Mouse (Mus musculus): Measurements from ENCODE around the gene Krt82. TPM values are rescaled to one million over a fixed set of nuclear protein-coding genes. Genes with fewer than 3 reads are reported as not detected.
"Not testable (repeated sequence)": the region's sequence is repeated elsewhere in the genome, so short reads cannot be mapped to it uniquely, and the experiment has no call there.

Gene Krt82
- polyA plus RNA-seq, 1 experiment from 2014 or later: not detected

DNA sequence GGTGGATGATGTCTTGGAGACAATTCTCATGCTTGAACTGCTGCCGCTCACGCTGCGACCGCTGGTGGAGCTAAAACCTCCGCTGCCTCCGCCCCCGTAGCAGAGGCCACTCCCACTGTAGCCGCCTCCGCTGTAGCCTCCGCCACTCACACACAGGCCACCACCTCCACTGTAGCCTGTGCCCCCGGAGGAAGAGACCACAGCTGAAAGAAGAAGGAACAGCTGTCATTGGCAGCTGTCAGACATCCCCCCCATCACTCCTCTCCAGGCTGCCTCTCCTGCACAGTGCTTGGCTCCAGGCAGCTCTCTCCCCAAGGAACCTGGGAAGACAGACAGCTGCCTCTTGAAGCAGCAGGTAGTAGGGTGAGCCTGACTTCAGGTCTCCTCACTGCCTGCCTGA is 2.7 kb upstream of the Krt82 start:
- H3K4me3 ChIP-seq (replicated peaks): no peak overlapping the region
- H3K9ac ChIP-seq: no peak overlapping the region
- WGBS (ENCODE audit: insufficient replicate concordance): 3% methylated on average over 10 of the region's 11 CpGs
- no peaks in the 10 kb centered on the region for H3K36me3 ChIP-seq (replicated peaks)
- H3K27ac ChIP-seq (replicated peaks): no peak overlapping the region
- no peaks in the 10 kb centered on the region for H3K4me1 ChIP-seq (replicated peaks)
- no peaks in the 10 kb centered on the region for H3K9me3 ChIP-seq (replicated peaks)
- no peak overlapping the region for H3K4me2 ChIP-seq
- H3K27me3 ChIP-seq: peaks cover 8% of the 10 kb centered on the region
- no peak for ATAC-seq (ENCODE audit: insufficient read depth)

DNA sequence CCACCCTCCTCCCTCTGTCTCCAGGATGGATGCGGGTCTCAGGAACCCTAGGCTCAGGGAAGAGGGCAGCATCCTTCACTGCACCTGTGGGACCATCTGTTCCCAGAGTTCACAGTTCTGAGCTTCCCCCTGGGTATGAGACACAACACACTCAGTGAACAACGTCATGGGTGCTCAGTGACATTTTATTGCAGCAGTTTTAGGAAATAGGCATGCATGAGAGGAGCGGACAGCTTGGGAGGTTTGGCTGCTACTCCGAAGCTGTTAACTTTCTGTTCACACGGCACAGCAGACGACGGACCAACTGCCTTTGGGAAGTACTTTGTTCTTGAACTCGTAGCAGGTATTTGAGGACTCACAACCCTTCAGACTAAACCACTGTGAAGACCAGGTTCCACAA is 1.7 kb upstream of the Krt82 start:
- Histone ChIP-seq H3K9ac (no peak overlapping the region), H3K4me1 (replicated peaks) (no peaks in the 10 kb centered on the region), H3K4me2 (no peak overlapping the region), H3K4me3 (replicated peaks) (no peak overlapping the region), H3K36me3 (replicated peaks) (no peaks in the 10 kb centered on the region), H3K9me3 (replicated peaks) (no peaks in the 10 kb centered on the region), H3K27me3 (peaks cover 8% of the 10 kb centered on the region), H3K27ac (replicated peaks) (no peak overlapping the region)
- 63% methylated on average over 8 of the region's 8 CpGs for WGBS (ENCODE audit: insufficient replicate concordance)
- ATAC-seq (ENCODE audit: insufficient read depth): no peak

DNA sequence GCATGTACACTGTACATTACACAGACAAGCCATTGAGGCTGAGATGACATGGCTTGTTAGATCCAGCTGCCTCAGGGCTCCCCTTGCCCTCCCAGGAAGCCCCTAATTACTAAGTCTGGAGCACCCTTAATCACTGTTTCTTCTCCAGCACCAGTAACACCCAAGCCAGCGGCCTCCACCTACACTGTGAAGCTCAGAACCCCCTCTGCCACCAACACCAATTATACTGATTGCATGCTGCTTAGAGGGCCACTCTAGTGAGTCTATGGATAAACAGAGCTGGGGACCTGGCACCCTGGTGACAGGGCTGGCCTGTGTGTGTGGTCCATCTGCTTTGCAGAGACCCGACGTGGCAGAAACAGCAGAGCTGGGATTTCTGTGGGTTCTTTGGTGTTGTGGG is 6.0 kb downstream of the Krt82 start:
- H3K27me3 ChIP-seq: no peaks in the 10 kb centered on the region
- no peaks in the 10 kb centered on the region for H3K4me1 ChIP-seq (replicated peaks)
- no peak overlapping the region for H3K4me3 ChIP-seq (replicated peaks)
- ATAC-seq (ENCODE audit: insufficient read depth): no peak
- H3K9me3 ChIP-seq (replicated peaks): no peaks in the 10 kb centered on the region
- no peak overlapping the region for H3K4me2 ChIP-seq
- no peak overlapping the region for H3K27ac ChIP-seq (replicated peaks)
- WGBS (ENCODE audit: insufficient replicate concordance): 54% methylated on average over 3 of the region's 3 CpGs
- no peaks in the 10 kb centered on the region for H3K36me3 ChIP-seq (replicated peaks)
- no peak overlapping the region for H3K9ac ChIP-seq

DNA sequence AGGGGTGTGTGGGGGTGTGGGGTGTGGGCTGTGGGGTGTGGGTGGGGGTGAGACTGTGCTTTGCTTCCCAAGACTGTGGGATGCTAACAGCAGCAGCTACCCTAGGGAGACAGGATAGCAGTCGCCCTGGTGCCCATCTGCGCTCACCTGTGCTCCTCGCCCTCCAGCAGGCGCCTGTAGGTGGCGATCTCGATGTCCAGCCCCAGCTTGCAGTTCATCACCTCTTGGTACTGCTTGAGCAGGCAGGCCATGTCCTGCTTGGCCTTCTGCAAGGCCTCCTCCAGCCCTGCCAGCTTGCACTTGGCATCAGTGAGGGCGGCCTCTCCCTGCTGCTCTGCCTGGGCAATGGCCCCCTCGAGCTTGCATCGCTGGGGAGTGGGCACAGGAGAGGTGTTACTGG is 7.9 kb downstream of the Krt82 start:
- Histone ChIP-seq H3K4me2 (no peak overlapping the region), H3K9me3 (replicated peaks) (no peaks in the 10 kb centered on the region), H3K36me3 (replicated peaks) (no peaks in the 10 kb centered on the region), H3K4me3 (replicated peaks) (no peak overlapping the region), H3K4me1 (replicated peaks) (no peaks in the 10 kb centered on the region), H3K9ac (no peak overlapping the region), H3K27ac (replicated peaks) (no peak overlapping the region), H3K27me3 (no peaks in the 10 kb centered on the region)
- ATAC-seq (ENCODE audit: insufficient read depth): no peak
- 47% methylated on average over 9 of the region's 9 CpGs for WGBS (ENCODE audit: insufficient replicate concordance)

DNA sequence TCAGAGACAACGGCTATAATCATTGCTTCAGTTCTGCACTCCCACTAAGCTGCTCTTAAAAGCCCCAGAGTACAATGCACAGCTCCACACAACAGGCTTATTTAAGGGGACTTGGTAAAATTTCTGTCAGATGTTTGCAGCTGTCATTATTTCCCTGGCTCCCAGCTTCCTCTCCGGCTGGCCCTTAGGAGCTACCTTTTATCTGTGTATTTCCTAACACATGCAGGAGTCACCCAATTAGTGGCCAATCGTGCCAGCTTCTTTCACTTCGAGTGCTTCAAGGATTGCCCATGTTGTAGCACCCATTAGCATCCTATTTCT is 11.9 kb downstream of the Krt82 start:
- no peak for ATAC-seq (ENCODE audit: insufficient read depth)
- Histone ChIP-seq H3K27me3 (no peaks in the 10 kb centered on the region), H3K9me3 (replicated peaks) (no peaks in the 10 kb centered on the region), H3K4me1 (replicated peaks) (no peaks in the 10 kb centered on the region), H3K9ac (no peak overlapping the region), H3K4me3 (replicated peaks) (no peak overlapping the region), H3K27ac (replicated peaks) (no peak overlapping the region), H3K4me2 (no peak overlapping the region), H3K36me3 (replicated peaks) (no peaks in the 10 kb centered on the region)
- WGBS (ENCODE audit: insufficient replicate concordance): 53% methylated on average over 4 of the region's 4 CpGs

DNA sequence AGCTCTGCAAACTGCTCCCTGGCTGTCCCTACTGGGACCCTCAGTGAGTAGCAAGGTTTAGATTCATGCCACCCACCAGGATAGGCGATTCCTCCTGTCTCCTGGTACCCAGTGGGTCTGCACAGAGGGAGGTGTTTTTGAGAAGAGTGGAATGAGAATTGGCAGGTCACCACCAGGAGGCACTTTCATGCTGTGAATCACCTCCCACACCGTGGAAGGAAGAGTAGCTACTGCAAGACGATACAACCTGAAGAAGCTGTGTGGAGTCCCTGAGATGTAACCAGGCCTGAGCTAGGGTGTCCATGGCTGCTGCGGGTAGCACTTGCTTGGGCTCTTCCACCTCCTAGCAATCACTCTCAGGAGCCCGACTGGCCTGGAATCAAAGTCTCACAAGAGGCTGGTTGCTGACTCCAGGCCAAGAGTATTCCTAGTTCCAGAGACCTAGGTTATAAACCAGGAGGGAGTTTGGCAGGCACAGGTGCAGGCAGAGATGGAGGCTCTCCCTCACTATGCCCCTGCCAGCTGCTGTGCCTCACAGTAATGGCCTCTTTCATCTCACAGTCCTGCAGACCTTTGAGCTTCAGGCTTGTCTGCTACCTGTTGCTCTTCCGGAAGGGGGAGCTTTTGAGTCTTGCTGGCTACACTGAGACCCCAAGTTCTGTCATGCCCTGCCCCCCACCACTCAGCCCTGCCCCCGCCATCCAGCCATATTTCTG is 12.4 kb downstream of the Krt82 start:
- no peak for ATAC-seq (ENCODE audit: insufficient read depth)

DNA sequence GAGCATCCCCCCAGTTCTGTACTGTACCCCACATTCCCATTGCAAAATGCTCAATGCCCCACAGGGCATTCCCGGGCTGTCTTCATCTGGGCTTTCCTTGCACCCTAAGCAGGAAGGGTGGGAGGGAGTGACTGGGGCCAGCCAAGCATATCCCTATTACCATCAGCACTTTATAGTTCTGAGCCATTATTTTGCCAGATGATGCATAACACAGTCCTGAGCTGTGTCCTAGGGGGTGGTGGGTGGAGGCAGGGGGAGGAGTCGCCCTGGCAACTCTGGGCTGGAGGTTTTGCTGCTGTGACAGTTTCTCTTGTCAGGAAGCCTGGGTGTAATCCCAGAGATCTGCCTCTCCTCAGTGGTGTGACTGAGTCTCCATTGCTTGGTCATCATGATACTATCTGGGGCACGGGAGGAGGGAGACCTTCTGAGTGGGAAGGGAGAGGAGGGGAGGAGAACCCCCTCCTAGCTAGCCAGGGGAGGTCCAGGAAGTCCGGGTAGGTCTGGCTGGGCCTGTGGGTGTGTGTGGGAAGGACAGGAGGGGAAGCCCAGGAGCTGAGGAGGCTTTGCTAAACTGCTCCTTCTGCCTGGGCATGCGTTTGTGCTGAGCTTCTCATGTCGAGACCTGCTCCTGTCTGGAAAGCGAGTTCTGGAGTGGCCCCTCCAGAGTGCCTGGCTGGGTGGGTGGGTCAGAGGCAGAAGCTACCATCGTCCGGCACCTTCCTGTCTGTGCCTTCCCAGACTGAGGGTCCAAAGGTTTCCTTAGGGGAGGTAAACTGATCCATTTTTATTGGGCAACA is 14.2 kb downstream of the Krt82 start:
- Histone ChIP-seq H3K9ac (no peak overlapping the region), H3K4me2 (no peak overlapping the region), H3K27me3 (no peaks in the 10 kb centered on the region), H3K4me3 (replicated peaks) (no peak overlapping the region), H3K4me1 (replicated peaks) (no peaks in the 10 kb centered on the region), H3K9me3 (replicated peaks) (no peaks in the 10 kb centered on the region), H3K27ac (replicated peaks) (no peak overlapping the region), H3K36me3 (replicated peaks) (no peaks in the 10 kb centered on the region)
- no peak for ATAC-seq (ENCODE audit: insufficient read depth)
- 32% methylated on average over 9 of the region's 9 CpGs for WGBS (ENCODE audit: insufficient replicate concordance)

More for the DNA sequence above, 12.4 kb downstream of the Krt82 start:
- no peaks in the 10 kb centered on the region for H3K27me3 ChIP-seq
- H3K36me3 ChIP-seq (replicated peaks): no peaks in the 10 kb centered on the region
- H3K4me1 ChIP-seq (replicated peaks): no peaks in the 10 kb centered on the region
- H3K9me3 ChIP-seq (replicated peaks): no peaks in the 10 kb centered on the region
- no peak overlapping the region for H3K27ac ChIP-seq (replicated peaks)
- no peak overlapping the region for H3K4me3 ChIP-seq (replicated peaks)
- 31% methylated on average over 7 of the region's 7 CpGs for WGBS (ENCODE audit: insufficient replicate concordance)
- H3K4me2 ChIP-seq: no peak overlapping the region
- H3K9ac ChIP-seq: no peak overlapping the region

DNA sequence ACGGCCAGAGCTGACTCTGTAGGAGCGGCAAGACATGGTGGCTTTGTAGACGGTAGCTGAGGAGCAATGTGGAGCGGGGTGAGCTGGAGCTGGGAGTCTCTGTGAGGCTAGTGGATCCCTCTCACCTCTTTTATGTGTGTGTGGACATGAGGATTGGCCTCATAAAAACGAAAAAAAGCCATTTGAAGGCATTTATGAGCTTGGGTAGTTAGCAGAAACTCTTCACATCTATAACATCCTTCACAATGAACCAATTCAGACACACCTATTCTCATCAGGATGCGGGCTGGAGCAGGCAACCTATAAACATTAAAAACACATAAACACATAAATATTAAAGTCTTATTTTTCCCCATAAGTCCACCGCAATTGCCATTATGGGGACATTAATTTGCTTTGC is 17.7 kb downstream of the Krt82 start, which contains the start of gene Krt84:
TSS of gene Krt84 (minus strand) at position 101 of the 400 bp plus-strand sequence.
- Histone ChIP-seq H3K9ac (no peak within 1 kb of the TSS), H3K27ac (replicated peaks) (no peak within 1 kb of the TSS), H3K36me3 (replicated peaks) (no peaks in the 10 kb centered on the region), H3K4me1 (replicated peaks) (no peaks in the 10 kb centered on the region), H3K9me3 (replicated peaks) (no peaks in the 10 kb centered on the region), H3K4me3 (replicated peaks) (no peak within 1 kb of the TSS), H3K4me2 (no peak within 1 kb of the TSS), H3K27me3 (no peaks in the 10 kb centered on the region)
- ATAC-seq (ENCODE audit: insufficient read depth): no peak
- WGBS (ENCODE audit: insufficient replicate concordance): 69% methylated on average over 7 of the region's 7 CpGs

DNA sequence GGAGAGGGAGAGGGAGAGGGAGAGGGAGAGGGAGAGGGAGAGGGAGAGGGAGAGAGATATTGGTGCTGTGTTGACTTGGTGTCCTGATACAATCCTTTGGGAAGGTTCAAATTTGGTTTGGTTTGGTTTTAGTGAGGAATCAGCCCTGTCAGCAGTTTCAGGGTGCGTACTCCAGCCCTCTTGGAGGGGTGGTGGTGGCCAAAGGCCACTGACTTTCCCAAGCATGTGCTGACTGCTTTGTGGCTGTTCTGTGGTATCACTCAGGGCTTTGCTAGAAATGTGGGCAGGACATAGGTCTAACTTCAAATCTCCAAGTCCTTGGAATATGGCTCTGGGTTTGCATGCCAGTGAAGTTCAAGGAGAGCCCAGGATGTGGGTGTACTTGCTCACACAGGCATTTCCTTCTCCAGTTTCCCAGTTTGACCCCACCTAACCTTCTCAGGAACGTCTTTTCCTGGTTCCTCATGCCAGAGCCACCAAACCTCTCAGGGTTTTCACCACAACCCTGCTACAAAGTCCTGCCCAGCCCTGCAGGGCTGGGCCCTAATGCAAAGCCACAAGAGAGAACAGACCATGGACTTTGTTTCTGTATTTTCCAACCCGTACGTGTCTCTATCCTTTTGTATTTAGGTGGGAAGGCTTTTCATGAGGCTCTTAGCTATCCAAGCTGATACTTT is 27.8 kb downstream of the Krt82 start:
- H3K4me3 ChIP-seq (replicated peaks): no peak overlapping the region
- no peak overlapping the region for H3K9ac ChIP-seq
- H3K4me2 ChIP-seq: no peak overlapping the region
- no peaks in the 10 kb centered on the region for H3K4me1 ChIP-seq (replicated peaks)
- no peaks in the 10 kb centered on the region for H3K9me3 ChIP-seq (replicated peaks)
- WGBS (ENCODE audit: insufficient replicate concordance): 35% methylated on average over 4 of the region's 4 CpGs
- no peaks in the 10 kb centered on the region for H3K36me3 ChIP-seq (replicated peaks)
- no peak overlapping the region for H3K27ac ChIP-seq (replicated peaks)
- no peak for ATAC-seq (ENCODE audit: insufficient read depth)
- H3K27me3 ChIP-seq: peaks cover 3% of the 10 kb centered on the region; the same call in 1 of the 2 replicates

DNA sequence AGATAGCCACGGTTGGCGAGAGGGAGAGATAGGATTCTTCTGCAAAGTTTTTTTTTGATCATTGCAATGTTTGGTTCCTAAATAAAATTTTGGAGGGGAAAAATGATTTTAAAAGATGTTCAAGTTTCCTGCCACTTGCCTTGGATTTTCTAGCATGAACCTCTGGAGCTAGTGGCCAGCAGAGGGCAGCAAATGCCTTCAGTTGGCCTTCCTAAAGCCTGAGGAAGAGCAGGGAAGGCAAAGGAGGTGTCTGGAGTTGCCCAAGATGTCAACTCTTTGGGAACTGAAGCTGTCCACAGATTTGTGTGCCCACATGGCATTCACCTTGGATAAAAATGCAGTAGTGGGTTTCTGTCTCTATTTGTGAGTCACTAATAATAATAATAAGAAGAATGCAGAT is 30.7 kb downstream of the Krt82 start:
- Histone ChIP-seq H3K27ac (replicated peaks) (no peak overlapping the region), H3K9me3 (replicated peaks) (no peaks in the 10 kb centered on the region), H3K4me3 (replicated peaks) (no peak overlapping the region), H3K4me2 (no peak overlapping the region), H3K4me1 (replicated peaks) (no peaks in the 10 kb centered on the region), H3K36me3 (replicated peaks) (no peaks in the 10 kb centered on the region), H3K9ac (no peak overlapping the region), H3K27me3 (peaks cover 3% of the 10 kb centered on the region; the same call in 1 of the 2 replicates)
- WGBS (ENCODE audit: insufficient replicate concordance): 1% methylated on average over 2 of the region's 2 CpGs
- ATAC-seq (ENCODE audit: insufficient read depth): no peak

DNA sequence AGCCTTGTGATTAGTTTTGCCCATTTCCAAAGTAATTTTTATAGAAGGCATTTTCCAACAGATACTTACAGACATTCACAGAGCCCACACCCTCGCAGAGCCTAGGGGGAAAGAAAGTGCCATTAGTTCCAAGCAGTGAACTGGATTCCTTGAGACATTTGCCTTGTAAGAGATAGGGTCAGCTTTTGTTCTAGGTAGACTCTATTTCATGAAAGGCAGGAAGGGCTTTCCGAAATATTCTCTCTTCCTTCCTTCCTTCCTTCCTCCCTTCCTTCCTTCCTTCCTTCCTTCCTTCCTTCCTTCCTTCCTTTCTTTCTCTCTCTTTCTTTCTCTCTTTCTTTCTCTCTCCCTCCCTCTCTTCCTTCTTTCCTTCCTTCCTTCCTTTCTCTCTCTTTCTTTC is 33.3 kb downstream of the Krt82 start, which contains the start of gene Gm49425:
TSS of gene Gm49425 (minus strand) at position 101 of the 400 bp plus-strand sequence.
- H3K9ac ChIP-seq; H3K4me3 ChIP-seq (replicated peaks); H3K27me3 ChIP-seq; H3K27ac ChIP-seq (replicated peaks); H3K36me3 ChIP-seq (replicated peaks); H3K4me1 ChIP-seq (replicated peaks); H3K9me3 ChIP-seq (replicated peaks); H3K4me2 ChIP-seq; ATAC-seq (ENCODE audit: insufficient read depth): not testable (repeated sequence)
- WGBS (ENCODE audit: insufficient replicate concordance): 30% methylated on average over 2 of the region's 2 CpGs
